8 mouse cellular contexts compared by ENCODE assay signal in the genomic region with DNA sequence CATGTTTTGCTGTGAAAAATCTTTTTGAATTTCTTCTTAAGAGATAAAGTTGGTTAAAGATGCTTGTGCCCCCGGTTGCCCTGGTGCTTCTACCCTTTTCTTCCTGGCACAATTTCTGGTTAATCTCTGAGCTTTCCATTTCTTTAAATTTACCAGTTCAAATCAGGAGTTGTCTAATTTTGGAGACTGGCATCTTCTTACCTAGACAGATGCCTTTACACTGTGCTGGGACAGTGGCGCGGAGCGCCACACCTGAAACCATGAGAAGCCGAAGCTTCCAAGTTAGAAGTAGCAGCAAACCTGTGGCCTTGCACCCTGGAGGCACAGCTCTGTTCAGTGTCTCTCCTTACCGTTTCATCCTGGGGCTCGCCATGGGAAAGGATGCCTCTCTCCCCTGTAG. TPM values are rescaled to one million over a fixed set of nuclear protein-coding genes. Genes with fewer than 3 reads are reported as not detected.
DNase-seq lines count a peak whose midpoint lies in the region; ATAC-seq and TF ChIP-seq lines count a peak whose summit lies in the region.

No protein-coding gene starts in this region.

- H3K9me3 ChIP-seq in heart, embryonic 10.5 days, result no peaks in the 10 kb centered on the region
- no peaks in the 10 kb centered on the region for H3K9me3 ChIP-seq in ES-E14 (ENCODE audit: control insufficient read depth, insufficient read depth, low read depth, low read length)
- no peaks in the 10 kb centered on the region for H3K9me3 ChIP-seq in hindbrain, embryonic 13.5 days
- H3K9me3 ChIP-seq in midbrain, embryonic 12.5 days, result no peaks in the 10 kb centered on the region

- peak overlapping the region; percentile 54 for H3K4me3 ChIP-seq in heart, embryonic 10.5 days
- H3K4me3 ChIP-seq in ES-E14 (ENCODE audit: insufficient read depth in 1 of 2, low read depth in 1 of 2, low read length in 2 of 2, poor library complexity in 1 of 2, severe bottlenecking in 1 of 2), result 0 out of 4 replicates have a peak overlapping the region, but pooled peaks of 1 of the 2 experiments have one; percentile 11
- H3K4me3 ChIP-seq in hindbrain, embryonic 13.5 days, result peak overlapping the region; percentile 33
- peak overlapping the region; percentile 29 for H3K4me3 ChIP-seq in midbrain, embryonic 12.5 days

- in situ Hi-C loops in ES-E14 (cut with MboI; ENCODE audit: low sequenced_read_pairs in 2 of 2, unreplicated experiment in 2 of 2), result no loop called here

- intact Hi-C loops in heart, postnatal 10 days (cut with DNase I), result loop anchor here (5.0 kb wide), 1 partner anchor 44 kb away; no protein-coding TSS in a partner anchor

- H3K4me2 ChIP-seq in hindbrain, embryonic 13.5 days, result peak overlapping the region; percentile 54
- H3K4me2 ChIP-seq in midbrain, embryonic 12.5 days (replicated peaks), result peak overlapping the region; percentile 47

- H3K27ac ChIP-seq in heart, embryonic 10.5 days, result peak overlapping the region; percentile 22; the same call in 1 of the 2 replicates
- no peak overlapping the region for H3K27ac ChIP-seq in ES-E14 (ENCODE audit: insufficient read depth, low read depth, low read length, poor library complexity, severe bottlenecking)
- no peak overlapping the region for H3K27ac ChIP-seq in hindbrain, embryonic 13.5 days
- no peak overlapping the region for H3K27ac ChIP-seq in midbrain, embryonic 12.5 days (replicated peaks)

- H3K36me3 ChIP-seq in heart, embryonic 10.5 days, result peaks cover 9% of the 10 kb centered on the region; the same call in 1 of the 2 replicates
- H3K36me3 ChIP-seq in ES-E14 (ENCODE audit: control insufficient read depth, insufficient read depth, low read length, poor library complexity, severe bottlenecking), result no peaks in the 10 kb centered on the region
- H3K36me3 ChIP-seq in hindbrain, embryonic 13.5 days, result no peaks in the 10 kb centered on the region
- H3K36me3 ChIP-seq in midbrain, embryonic 12.5 days, result no peaks in the 10 kb centered on the region

- WGBS in heart, embryonic 10.5 days, result 30% methylated on average over 7 of the region's 7 CpGs
- WGBS in hindbrain, embryonic 13.5 days, result 36% methylated on average over 7 of the region's 7 CpGs
- 24% methylated on average over 7 of the region's 7 CpGs for WGBS in midbrain, embryonic 12.5 days

- DNase-seq in heart, embryonic 10.5 days (ENCODE audit: low spot score), result no peak
- no peak for DNase-seq in heart, postnatal 10 days
- peak; percentile 1 for DNase-seq in ES-E14 (ENCODE audit: low read depth, low spot score)
- no peak for DNase-seq in adrenal gland, adult 8-10 months
- DNase-seq in layer of hippocampus, adult 18-20 months (ENCODE audit: low spot score in 2 of 2), result no peak
- no peak for DNase-seq in adrenal gland, adult (ENCODE audit: inconsistent age in 2 of 2, low spot score in 1 of 2)

- H3K27me3 ChIP-seq in heart, embryonic 10.5 days (ENCODE audit: insufficient read depth, poor library complexity, severe bottlenecking), result peaks cover 35% of the 10 kb centered on the region
- H3K27me3 ChIP-seq in hindbrain, embryonic 13.5 days, result peaks cover 20% of the 10 kb centered on the region
- peaks cover 24% of the 10 kb centered on the region for H3K27me3 ChIP-seq in midbrain, embryonic 12.5 days

- H3K9ac ChIP-seq in ES-E14 (ENCODE audit: insufficient read depth, low read depth, low read length, poor library complexity, severe bottlenecking), result no peak overlapping the region
- 0 out of 2 replicates have a peak overlapping the region, but pooled peaks have one; percentile 26 for H3K9ac ChIP-seq in hindbrain, embryonic 13.5 days
- H3K9ac ChIP-seq in midbrain, embryonic 12.5 days (replicated peaks), result no peak overlapping the region

- ATAC-seq in hindbrain, embryonic 13.5 days (ENCODE audit: low FRiP score), result no peak
- no peak for ATAC-seq in midbrain, embryonic 12.5 days (ENCODE audit: low FRiP score, low read depth)

- peaks cover 17% of the 10 kb centered on the region; the same call in 1 of the 2 replicates for H3K4me1 ChIP-seq in heart, embryonic 10.5 days
- no peaks in the 10 kb centered on the region for H3K4me1 ChIP-seq in ES-E14 (ENCODE audit: control insufficient read depth in 2 of 2, insufficient read depth in 2 of 2, low read length in 2 of 2, poor library complexity in 1 of 2)
- peaks cover 36% of the 10 kb centered on the region for H3K4me1 ChIP-seq in hindbrain, embryonic 13.5 days (replicated peaks)
- H3K4me1 ChIP-seq in midbrain, embryonic 12.5 days, result peaks cover 21% of the 10 kb centered on the region

TF ChIP-seq in ES-E14, 5 proteins besides CTCF, POLR2A, EP300 and RAD21:
- TF ChIP-seq HCFC1 (IDR thresholded peaks at IDR 0.05; ENCODE audit: borderline replicate concordance, insufficient read depth, low read length) (no peak), CHD2 (IDR thresholded peaks at IDR 0.05; ENCODE audit: low read depth, low read length) (no peak), MAFK (IDR thresholded peaks at IDR 0.05; ENCODE audit: insufficient read depth, low read depth, low read length) (no peak), ZNF384 (IDR thresholded peaks at IDR 0.05; ENCODE audit: low read depth, low read length) (no peak), ZC3H11A (IDR thresholded peaks at IDR 0.05; ENCODE audit: borderline replicate concordance, low read depth, low read length) (no peak)
TF ChIP-seq in ES-E14: peak in this region for 0.

RNA-seq across cellular contexts. Expression of a gene that starts 0.9 kb away (rescaled TPM):
- polyA plus RNA-seq in heart, embryonic 10.5 days (2016; fragmentation: Nextera tagmentation; extraction: Ambion mirVana), result 13.6 and 14.1 TPM in 2 replicates
- total RNA-seq in heart, postnatal 10 days (2021), result 10 to 100 TPM; 20.4 to 39.3 TPM
- 0.11 and 0.18 TPM in 2 replicates for total RNA-seq in ES-E14 (2012; rRNA removed)
- 11.9 and 13.8 TPM in 2 replicates for polyA plus RNA-seq in hindbrain, embryonic 13.5 days (2015; fragmentation: Nextera tagmentation; extraction: Ambion mirVana)
- polyA plus RNA-seq in midbrain, embryonic 12.5 days (2016; fragmentation: Nextera tagmentation; extraction: Ambion mirVana), result 6.0 and 8.2 TPM in 2 replicates
- total RNA-seq in adrenal gland, adult 8-10 months (2022), result 1 to 10 TPM; 1.9 to 3.9 (median 3.3) TPM
- total RNA-seq in layer of hippocampus, adult 18-20 months (2021), result 10 to 100 TPM; 14.3 to 14.4 TPM

RNA-seq across cellular contexts. Expression of a gene that starts 28.4 kb away (rescaled TPM):
- 26.2 and 28.5 TPM in 2 replicates for polyA plus RNA-seq in heart, embryonic 10.5 days (2016; fragmentation: Nextera tagmentation; extraction: Ambion mirVana)
- total RNA-seq in heart, postnatal 10 days (2021), result 1 to 10 TPM; 4.5 to 5.6 TPM
- total RNA-seq in ES-E14 (2012; rRNA removed), result 2.3 and 4.2 TPM in 2 replicates
- 1.9 and 2.3 TPM in 2 replicates for polyA plus RNA-seq in hindbrain, embryonic 13.5 days (2015; fragmentation: Nextera tagmentation; extraction: Ambion mirVana)
- 6.2 and 8.0 TPM in 2 replicates for polyA plus RNA-seq in midbrain, embryonic 12.5 days (2016; fragmentation: Nextera tagmentation; extraction: Ambion mirVana)
- total RNA-seq in adrenal gland, adult 8-10 months (2022), result 1 to 10 TPM; 8.0 to 9.5 (median 8.6) TPM
- 1 to 10 TPM; 1.5 to 1.8 TPM for total RNA-seq in layer of hippocampus, adult 18-20 months (2021)
